Mouse (Mus musculus) cortical plate, adult 2 months (tissue): ENCODE data around the gene Fam107b.

Source experiments
- CTCF ChIP-seq: fragments of 200-500 bp; IDR thresholded peaks from 2 replicates; pipeline ENCODE4 v1.5.1; 2011; ENCODE audit warnings: mild to moderate bottlenecking, control low read depth, low read length; ENCODE audit not compliant: insufficient read depth; ENCODE audit errors: extremely low read depth
- POLR2A ChIP-seq: fragments of 200-500 bp; IDR thresholded peaks from 2 replicates; pipeline ENCODE4 v1.6.1; 2011; ENCODE audit warnings: mild to moderate bottlenecking, low read length, control low read depth; ENCODE audit not compliant: insufficient read depth; ENCODE audit errors: extremely low read depth

DNA sequence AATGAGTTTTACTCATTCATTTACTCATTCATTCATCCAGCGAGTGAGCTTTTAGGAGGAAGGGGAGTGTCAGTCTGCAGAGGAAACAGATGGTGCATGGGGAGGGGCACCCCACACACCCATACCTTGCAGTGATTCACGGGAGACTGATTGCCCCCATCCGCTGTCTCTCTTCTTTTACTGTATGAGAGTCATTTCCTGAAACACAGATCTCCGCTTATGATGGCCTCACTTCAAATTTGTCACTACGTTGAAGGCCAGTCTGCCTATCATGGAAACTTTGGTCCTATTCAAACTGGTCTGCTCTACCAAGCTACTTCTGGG lies 230.2 kb downstream of the Fam107b start:
- TF ChIP-seq CTCF (no peak), POLR2A (no peak)
